In genomic region chr3:41363947-41364346, GRCm38 (mm10) we compare ENCODE assay signal across 22 mouse cellular contexts.
"Had no signal": no experiment of that assay in that cellular context is flagged by ENCODE, and none has a peak within 500 bp of the region (broad histone marks: within the 10 kb centered on the region; RNA-seq: fewer than 3 reads in every experiment).

No protein-coding gene starts in this region.

- H3K9ac ChIP-seq: limb, embryonic 13.5 days; liver, embryonic 12.5 days; liver, embryonic 15.5 days; lung, embryonic 15.5 days; neural tube, embryonic 12.5 days; stomach, embryonic 15.5 days had no signal

- H3K4me2 ChIP-seq: limb, embryonic 13.5 days; liver, embryonic 12.5 days; liver, embryonic 15.5 days; lung, embryonic 15.5 days; midbrain, embryonic 11.5 days; neural tube, embryonic 12.5 days; stomach, embryonic 15.5 days had no signal

- H3K27me3 ChIP-seq: limb, embryonic 13.5 days; liver, embryonic 12.5 days; liver, embryonic 15.5 days; lung, embryonic 15.5 days; neural tube, embryonic 12.5 days; stomach, embryonic 15.5 days had no signal

- DNase-seq: kidney, adult 18-20 months; kidney, adult 9 months; kidney, postnatal 14 days; kidney, postnatal 4 days; liver; lung, adult 18-20 months; lung, postnatal 14 days; lung, postnatal 4 days; midbrain, embryonic 14.5 days; retina, postnatal 1 day; right cerebral cortex, postnatal 25 days; spleen, adult 18-20 months; thymus, postnatal 25 days had no signal

- H3K4me1 ChIP-seq: neural tube, embryonic 12.5 days had no signal

- H3K27ac ChIP-seq: limb, embryonic 10.5 days; limb, embryonic 13.5 days; liver, embryonic 12.5 days; liver, embryonic 15.5 days; lung, embryonic 15.5 days; neural tube, embryonic 12.5 days; stomach, embryonic 15.5 days had no signal

- H3K36me3 ChIP-seq: limb, embryonic 10.5 days; limb, embryonic 13.5 days; liver, embryonic 12.5 days; liver, embryonic 15.5 days; lung, embryonic 15.5 days; neural tube, embryonic 12.5 days; stomach, embryonic 15.5 days had no signal

- H3K4me3 ChIP-seq: limb, embryonic 10.5 days; limb, embryonic 13.5 days; liver, embryonic 12.5 days; liver, embryonic 15.5 days; lung, embryonic 15.5 days; neural tube, embryonic 12.5 days; stomach, embryonic 15.5 days had no signal

- ATAC-seq: intestine, embryonic 16.5 days; liver, embryonic 12.5 days had no signal

- H3K9me3 ChIP-seq: limb, embryonic 10.5 days; limb, embryonic 13.5 days; liver, embryonic 12.5 days; liver, embryonic 15.5 days; lung, embryonic 15.5 days; neural tube, embryonic 12.5 days; stomach, embryonic 15.5 days had no signal
